In genomic region chr8:106060521-106060920, GRCm38 (mm10) we compare ENCODE assay signal across 8 mouse cellular contexts. TPM values are rescaled to one million over a fixed set of nuclear protein-coding genes. Genes with fewer than 3 reads are reported as not detected.
A peak's percentile ranks its signal among the peaks of the same experiment; 100 is the strongest.
DNase-seq lines count a peak whose midpoint lies in the region; ATAC-seq lines count a peak whose summit lies in the region.

No protein-coding gene starts in this region.

- H3K4me3 ChIP-seq in megakaryocyte, embryonic 14.5 days (replicated peaks): peak overlapping the region; percentile 100
- H3K4me3 ChIP-seq in embryonic facial prominence, embryonic 12.5 days: peak overlapping the region; percentile 85
- H3K4me3 ChIP-seq in intestine, embryonic 16.5 days (ENCODE audit: low read length): peak overlapping the region; percentile 89
- peak overlapping the region; percentile 86 for H3K4me3 ChIP-seq in neural tube, embryonic 14.5 days (ENCODE audit: low read depth, low read length)

- H3K9ac ChIP-seq in embryonic facial prominence, embryonic 12.5 days: peak overlapping the region; percentile 89
- H3K9ac ChIP-seq in intestine, embryonic 16.5 days (ENCODE audit: low read depth, low read length): no peak overlapping the region
- no peak overlapping the region for H3K9ac ChIP-seq in neural tube, embryonic 14.5 days (replicated peaks; ENCODE audit: low read depth, low read length)

- H3K9me3 ChIP-seq in megakaryocyte, embryonic 14.5 days: no peaks in the 10 kb centered on the region
- H3K9me3 ChIP-seq in embryonic facial prominence, embryonic 12.5 days: no peaks in the 10 kb centered on the region
- H3K9me3 ChIP-seq in intestine, embryonic 16.5 days (ENCODE audit: control insufficient read depth, low read length): no peaks in the 10 kb centered on the region
- no peaks in the 10 kb centered on the region for H3K9me3 ChIP-seq in neural tube, embryonic 14.5 days (ENCODE audit: control insufficient read depth, low read length)

- no peaks in the 10 kb centered on the region for H3K27me3 ChIP-seq in megakaryocyte, embryonic 14.5 days (replicated peaks)
- H3K27me3 ChIP-seq in embryonic facial prominence, embryonic 12.5 days: no peaks in the 10 kb centered on the region
- no peaks in the 10 kb centered on the region for H3K27me3 ChIP-seq in intestine, embryonic 16.5 days (replicated peaks; ENCODE audit: control insufficient read depth, insufficient read depth, low read length)
- no peaks in the 10 kb centered on the region for H3K27me3 ChIP-seq in neural tube, embryonic 14.5 days (ENCODE audit: control insufficient read depth, insufficient read depth, low read length)

- no peaks in the 10 kb centered on the region for H3K36me3 ChIP-seq in megakaryocyte, embryonic 14.5 days (replicated peaks; ENCODE audit: low read length)
- no peaks in the 10 kb centered on the region for H3K36me3 ChIP-seq in embryonic facial prominence, embryonic 12.5 days
- H3K36me3 ChIP-seq in intestine, embryonic 16.5 days (ENCODE audit: control insufficient read depth, insufficient read depth, low read length): no peaks in the 10 kb centered on the region
- no peaks in the 10 kb centered on the region for H3K36me3 ChIP-seq in neural tube, embryonic 14.5 days (ENCODE audit: control insufficient read depth, insufficient read depth, low read length)

- H3K4me2 ChIP-seq in embryonic facial prominence, embryonic 12.5 days (replicated peaks): peak overlapping the region; percentile 57
- H3K4me2 ChIP-seq in intestine, embryonic 16.5 days (ENCODE audit: low read depth, low read length): peak overlapping the region; percentile 57
- peak overlapping the region; percentile 65 for H3K4me2 ChIP-seq in neural tube, embryonic 14.5 days (ENCODE audit: low read depth, low read length)

- H3K4me1 ChIP-seq in megakaryocyte, embryonic 14.5 days: peaks cover 57% of the 10 kb centered on the region
- peaks cover 18% of the 10 kb centered on the region for H3K4me1 ChIP-seq in embryonic facial prominence, embryonic 12.5 days
- peaks cover 15% of the 10 kb centered on the region for H3K4me1 ChIP-seq in intestine, embryonic 16.5 days (ENCODE audit: control insufficient read depth, insufficient read depth, low read length)
- peaks cover 16% of the 10 kb centered on the region for H3K4me1 ChIP-seq in neural tube, embryonic 14.5 days (ENCODE audit: control insufficient read depth, insufficient read depth, low read length)

- ATAC-seq in megakaryocyte, adult 5-6 weeks (ENCODE audit: poor library complexity, severe bottlenecking): no peak
- no peak for ATAC-seq in embryonic facial prominence, embryonic 12.5 days (ENCODE audit: insufficient number of reproducible peaks, insufficient read depth, low FRiP score, low TSS enrichment)
- no peak for ATAC-seq in intestine, embryonic 16.5 days
- no peak for ATAC-seq in neural tube, embryonic 14.5 days (ENCODE audit: low read depth)

- DNase-seq in gastrocnemius, postnatal 10 days: no peak
- DNase-seq in adrenal gland, postnatal 4 days (ENCODE audit: low spot score in 2 of 2): no peak
- DNase-seq in spleen, adult 18-20 months: no peak

- no peak overlapping the region for H3K27ac ChIP-seq in embryonic facial prominence, embryonic 12.5 days
- no peak overlapping the region for H3K27ac ChIP-seq in intestine, embryonic 16.5 days (ENCODE audit: low read length)
- no peak overlapping the region for H3K27ac ChIP-seq in neural tube, embryonic 14.5 days (ENCODE audit: low read depth, low read length)

- 8% methylated on average over 3 of the region's 3 CpGs for WGBS in embryonic facial prominence, embryonic 12.5 days
- WGBS in intestine, embryonic 16.5 days: 5% methylated on average over 3 of the region's 3 CpGs
- WGBS in neural tube, embryonic 14.5 days: 5% methylated on average over 3 of the region's 3 CpGs

RNA-seq across cellular contexts. Expression of gene Nfatc3, which starts 1.9 kb away (rescaled TPM):
- polyA plus RNA-seq in megakaryocyte, embryonic 14.5 days (2012; ENCODE audit: insufficient read depth, low replicate concordance): 1.7 and 3.2 TPM in 2 replicates
- 104 and 108 TPM in 2 replicates for total RNA-seq in megakaryocyte, adult 5-6 weeks (2015)
- 26.5 and 38.4 TPM in 2 replicates for total RNA-seq in megakaryocyte, adult 5-6 weeks (2017)
- 7.8 and 9.3 TPM in 2 replicates for polyA plus RNA-seq in embryonic facial prominence, embryonic 12.5 days (2016; fragmentation: Nextera tagmentation; extraction: Ambion mirVana)
- 4.0 and 4.5 TPM in 2 replicates for polyA plus RNA-seq in intestine, embryonic 16.5 days (2015; fragmentation: Nextera tagmentation; extraction: Ambion mirVana)
- 3.1 and 3.2 TPM in 2 replicates for polyA plus RNA-seq in neural tube, embryonic 14.5 days (2014; fragmentation: Nextera tagmentation; extraction: Ambion mirVana)
- total RNA-seq in gastrocnemius, postnatal 10 days (2021): 10 to 100 TPM; 25.3 to 30.7 TPM
- 10 to 100 TPM; 52.0 to 52.7 TPM for total RNA-seq in adrenal gland, postnatal 4 days (2021)

RNA-seq across cellular contexts. Expression of gene Ddx28, which starts 48.8 kb away (rescaled TPM):
- polyA plus RNA-seq in megakaryocyte, embryonic 14.5 days (2012; ENCODE audit: insufficient read depth, low replicate concordance): 3.7 and 10.4 TPM in 2 replicates
- total RNA-seq in megakaryocyte, adult 5-6 weeks (2015): 8.8 and 9.6 TPM in 2 replicates
- 13.7 and 13.9 TPM in 2 replicates for total RNA-seq in megakaryocyte, adult 5-6 weeks (2017)
- polyA plus RNA-seq in embryonic facial prominence, embryonic 12.5 days (2016; fragmentation: Nextera tagmentation; extraction: Ambion mirVana): 21.6 and 22.6 TPM in 2 replicates
- 13.7 and 15.1 TPM in 2 replicates for polyA plus RNA-seq in intestine, embryonic 16.5 days (2015; fragmentation: Nextera tagmentation; extraction: Ambion mirVana)
- polyA plus RNA-seq in neural tube, embryonic 14.5 days (2014; fragmentation: Nextera tagmentation; extraction: Ambion mirVana): 22.4 and 23.9 TPM in 2 replicates
- 1 to 10 TPM; 8.0 to 8.4 TPM for total RNA-seq in gastrocnemius, postnatal 10 days (2021)
- 10 to 100 TPM; 15.4 to 16.2 TPM for total RNA-seq in adrenal gland, postnatal 4 days (2021)

RNA-seq across cellular contexts. Expression of gene Dpep2nb, which starts 54.7 kb away (rescaled TPM):
- polyA plus RNA-seq in megakaryocyte, embryonic 14.5 days (2012; ENCODE audit: insufficient read depth, low replicate concordance): not detected in 2 replicates
- total RNA-seq in megakaryocyte, adult 5-6 weeks (2015): 0.20 TPM in 1 of 2 replicates, not detected in the other
- total RNA-seq in megakaryocyte, adult 5-6 weeks (2017): not detected in 2 replicates
- not detected in 2 replicates for polyA plus RNA-seq in embryonic facial prominence, embryonic 12.5 days (2016; fragmentation: Nextera tagmentation; extraction: Ambion mirVana)
- polyA plus RNA-seq in intestine, embryonic 16.5 days (2015; fragmentation: Nextera tagmentation; extraction: Ambion mirVana): 0.12 TPM in 1 of 2 replicates, not detected in the other
- 0.31 TPM in 1 of 2 replicates, not detected in the other for polyA plus RNA-seq in neural tube, embryonic 14.5 days (2014; fragmentation: Nextera tagmentation; extraction: Ambion mirVana)
- not detected for total RNA-seq in gastrocnemius, postnatal 10 days (2021)
- not detected for total RNA-seq in adrenal gland, postnatal 4 days (2021)
